9 mouse cellular contexts compared by ENCODE assay signal in the genomic region with DNA sequence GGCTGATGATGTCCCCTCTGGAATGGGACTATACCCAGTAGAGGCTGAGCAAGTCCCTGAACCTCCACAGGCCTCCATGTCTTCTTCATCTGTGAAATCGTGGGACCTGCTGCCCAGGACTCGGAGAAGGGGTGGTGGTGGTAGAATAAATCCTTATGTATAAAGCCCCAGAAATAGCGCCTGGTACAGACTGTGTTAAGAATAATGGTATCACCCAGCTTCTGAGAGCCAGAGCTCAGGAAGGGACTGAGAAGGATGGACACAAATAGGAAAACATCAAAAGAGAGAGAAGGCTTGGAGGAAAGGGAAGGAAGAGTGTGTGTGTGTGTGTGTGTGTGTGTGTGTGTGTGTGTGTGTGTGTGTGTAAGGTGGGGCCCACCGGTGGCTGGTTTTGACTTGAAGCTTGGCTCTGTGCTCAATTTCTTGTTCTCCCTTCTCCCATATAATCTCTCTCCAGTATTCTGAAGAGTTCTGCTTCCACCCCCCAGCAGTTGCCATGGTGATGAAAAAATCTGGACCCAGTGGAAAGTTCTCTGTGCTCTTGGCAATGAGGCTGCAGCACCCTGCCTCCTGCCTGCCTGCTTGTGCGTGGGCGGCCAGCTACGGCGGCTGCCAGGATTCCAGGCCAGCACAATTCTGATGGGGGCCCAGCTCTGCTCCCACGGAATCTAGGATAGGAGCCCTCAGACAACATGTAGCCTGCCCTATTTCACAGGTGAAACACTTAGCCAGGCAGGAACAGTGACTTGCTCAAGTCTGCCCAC.
DNase-seq lines count a peak whose midpoint lies in the region; ATAC-seq and TF ChIP-seq lines count a peak whose summit lies in the region.
"Had no signal": no experiment of that assay in that cellular context is flagged by ENCODE, and none has a peak within 500 bp of the region (broad histone marks: within the 10 kb centered on the region; RNA-seq: fewer than 3 reads in every experiment).

No protein-coding gene starts in this region.

- H3K27ac ChIP-seq in hindbrain, embryonic 16.5 days (ENCODE audit: low read depth, low read length): peak overlapping the region; percentile 62
- peak overlapping the region; percentile 44; the same call in 1 of the 2 replicates for H3K27ac ChIP-seq in midbrain, embryonic 13.5 days
- H3K27ac ChIP-seq in stomach, postnatal 0 days (replicated peaks): no peak overlapping the region
- H3K27ac ChIP-seq: kidney, postnatal 0 days had no signal

- ATAC-seq in hindbrain, embryonic 16.5 days: peak; percentile 86
- peak; percentile 77 for ATAC-seq in midbrain, embryonic 13.5 days
- ATAC-seq in stomach, postnatal 0 days (ENCODE audit: low FRiP score, low TSS enrichment): no peak

- H3K4me2 ChIP-seq in hindbrain, embryonic 16.5 days (ENCODE audit: low read length): no peak overlapping the region
- H3K4me2 ChIP-seq in midbrain, embryonic 13.5 days (replicated peaks): no peak overlapping the region
- H3K4me2 ChIP-seq in stomach, postnatal 0 days (replicated peaks; ENCODE audit: low read depth): no peak overlapping the region

- no peaks in the 10 kb centered on the region for H3K36me3 ChIP-seq in hindbrain, embryonic 16.5 days (ENCODE audit: control insufficient read depth, insufficient read depth, low read length)
- no peaks in the 10 kb centered on the region for H3K36me3 ChIP-seq in midbrain, embryonic 13.5 days
- H3K36me3 ChIP-seq in stomach, postnatal 0 days (ENCODE audit: control insufficient read depth, insufficient read depth, low read length): no peaks in the 10 kb centered on the region

- TF ChIP-seq EP300 in stomach, postnatal 0 days (optimal IDR thresholded peaks at IDR 0.05): no peak

- TF ChIP-seq CTCF in stomach, postnatal 0 days (IDR thresholded peaks at IDR 0.05; ENCODE audit: low read depth): no peak

- 0 out of 2 replicates have a peak overlapping the region, but pooled peaks have one; percentile 27 for H3K9ac ChIP-seq in hindbrain, embryonic 16.5 days (ENCODE audit: low read depth, low read length)
- H3K9ac ChIP-seq in midbrain, embryonic 13.5 days (replicated peaks): no peak overlapping the region
- H3K9ac ChIP-seq in stomach, postnatal 0 days (ENCODE audit: low read length): no peak overlapping the region

- peaks cover 16% of the 10 kb centered on the region for H3K4me1 ChIP-seq in hindbrain, embryonic 16.5 days (ENCODE audit: control insufficient read depth, insufficient read depth, low read depth, low read length)
- H3K4me1 ChIP-seq in midbrain, embryonic 13.5 days (replicated peaks): peaks cover 18% of the 10 kb centered on the region
- no peaks in the 10 kb centered on the region for H3K4me1 ChIP-seq in stomach, postnatal 0 days (replicated peaks; ENCODE audit: control insufficient read depth, insufficient read depth)

- no peaks in the 10 kb centered on the region for H3K27me3 ChIP-seq in hindbrain, embryonic 16.5 days (replicated peaks; ENCODE audit: control insufficient read depth, insufficient read depth, low read length)
- H3K27me3 ChIP-seq in midbrain, embryonic 13.5 days: no peaks in the 10 kb centered on the region
- H3K27me3 ChIP-seq in stomach, postnatal 0 days (ENCODE audit: control insufficient read depth, insufficient read depth, low read length): no peaks in the 10 kb centered on the region

- no peak overlapping the region for H3K4me3 ChIP-seq in hindbrain, embryonic 16.5 days (ENCODE audit: low read length)
- H3K4me3 ChIP-seq in midbrain, embryonic 13.5 days (replicated peaks): no peak overlapping the region
- H3K4me3 ChIP-seq in stomach, postnatal 0 days (ENCODE audit: low read depth, low read length): no peak overlapping the region

- peak; percentile 71 to 79 for DNase-seq in adrenal gland, adult (ENCODE audit: inconsistent age in 2 of 2, low spot score in 1 of 2)
- no peak for DNase-seq in adrenal gland, postnatal 4 days (ENCODE audit: low spot score in 2 of 2)
- peak; percentile 17 for DNase-seq in urinary bladder, postnatal 14 days (ENCODE audit: low spot score)
- no peak for DNase-seq in urinary bladder, adult 2 months (ENCODE audit: low spot score)
- DNase-seq in stomach, postnatal 0 days (ENCODE audit: low spot score): no peak
- no peak for DNase-seq in liver

- 40% methylated on average over 9 of the region's 9 CpGs for WGBS in hindbrain, embryonic 16.5 days
- WGBS in midbrain, embryonic 13.5 days: 53% methylated on average over 9 of the region's 9 CpGs
- WGBS in stomach, postnatal 0 days: 53% methylated on average over 9 of the region's 9 CpGs

- no peaks in the 10 kb centered on the region for H3K9me3 ChIP-seq in hindbrain, embryonic 16.5 days (ENCODE audit: control insufficient read depth, low read length)
- H3K9me3 ChIP-seq in midbrain, embryonic 13.5 days: no peaks in the 10 kb centered on the region
- no peaks in the 10 kb centered on the region for H3K9me3 ChIP-seq in stomach, postnatal 0 days (ENCODE audit: control insufficient read depth, low read length)

Comparison
In these comparisons a context has a peak if more than half of its experiments do, and no peak if none do; other contexts are left out.
1. DNase-seq: peak in adrenal gland, adult (2 of 2) and urinary bladder, postnatal 14 days (single experiment); none in adrenal gland, postnatal 4 days (0 of 2), urinary bladder, adult 2 months (single experiment), stomach, postnatal 0 days (single experiment) and liver (single experiment).